ENCODE assay signal across 8 mouse cellular contexts in the genomic region with DNA sequence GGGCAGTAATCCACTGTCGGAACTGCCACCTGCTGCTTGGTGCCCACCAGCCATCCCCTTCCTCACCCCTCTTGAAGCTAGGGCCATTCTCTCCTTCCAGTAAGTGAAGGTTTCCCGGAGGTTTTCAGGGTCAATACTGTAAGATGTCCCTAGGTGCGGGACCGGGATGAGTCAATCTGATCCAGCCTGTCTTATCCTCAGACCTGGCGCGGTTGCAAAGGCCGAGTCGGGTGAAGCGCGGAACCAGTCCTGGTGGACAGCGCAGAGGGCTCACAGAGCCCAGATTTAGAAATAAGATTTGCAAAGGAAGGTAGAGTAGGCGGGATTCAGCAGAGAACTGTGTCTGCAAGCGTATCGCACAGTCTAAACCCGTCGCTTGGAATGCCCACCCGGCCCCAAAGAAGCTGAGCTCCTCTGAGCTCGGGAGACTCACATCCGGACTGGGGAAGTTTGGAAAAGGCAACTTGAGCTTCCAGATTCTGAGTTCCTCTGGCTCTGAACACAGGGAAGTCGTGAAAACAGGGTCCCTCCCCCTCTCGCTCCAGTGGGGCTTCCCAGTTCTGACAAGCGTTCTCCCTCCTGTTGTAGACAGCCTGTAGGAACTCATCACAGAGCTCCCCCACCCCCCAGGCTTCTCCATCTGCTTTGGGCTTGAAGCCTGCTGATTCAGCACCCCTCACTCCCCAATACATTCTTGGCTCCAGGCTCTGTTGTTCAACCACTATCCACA. TPM values are rescaled to one million over a fixed set of nuclear protein-coding genes. Genes with fewer than 3 reads are reported as not detected.
A peak's percentile ranks its signal among the peaks of the same experiment; 100 is the strongest.
DNase-seq lines count a peak whose midpoint lies in the region; ATAC-seq and TF ChIP-seq lines count a peak whose summit lies in the region.

No protein-coding gene starts in this region.

- H3K4me1 ChIP-seq in lung, postnatal 0 days (ENCODE audit: insufficient read depth, low read depth, low read length) = peaks cover 8% of the 10 kb centered on the region; the same call in 1 of the 2 replicates
- H3K4me1 ChIP-seq in olfactory bulb, adult 2 months (ENCODE audit: control insufficient read depth, insufficient read depth, low read length) = peaks cover 57% of the 10 kb centered on the region

- 2% methylated on average over 21 of the region's 22 CpGs for whole genome bisulfite sequencing in lung, postnatal 0 days
- 4% methylated on average over 22 of the region's 22 CpGs for WGBS in olfactory bulb, adult 2 months

- intact Hi-C loops in heart, postnatal 10 days (cut with DNase I) = no loop called here
- intact Hi-C loops in left cerebral cortex, postnatal 36 days (cut with DNase I) = loop anchor here (1.0 kb wide), 1 partner anchor 24 kb away; no protein-coding TSS in a partner anchor

- peaks cover 54% of the 10 kb centered on the region for H3K27me3 ChIP-seq in lung, postnatal 0 days (replicated peaks; ENCODE audit: insufficient read depth, low read length)

- no peaks in the 10 kb centered on the region for H3K9me3 ChIP-seq in lung, postnatal 0 days (ENCODE audit: low read length)

- H3K27ac ChIP-seq in lung, postnatal 0 days (ENCODE audit: low read length) = no peak overlapping the region
- H3K27ac ChIP-seq in olfactory bulb, adult 2 months (ENCODE audit: insufficient read depth, low read depth, low read length) = peak overlapping the region; percentile 91

- TF ChIP-seq CTCF in lung, postnatal 0 days (IDR thresholded peaks at IDR 0.05) = no peak
- TF ChIP-seq CTCF in olfactory bulb, adult 2 months (IDR thresholded peaks at IDR 0.05; ENCODE audit: insufficient read depth, low read depth, low read length) = no peak

- no peak for TF ChIP-seq POLR2A in olfactory bulb, adult 2 months (IDR thresholded peaks at IDR 0.05; ENCODE audit: insufficient read depth, low read depth, low read length)

- no peak overlapping the region for H3K9ac ChIP-seq in lung, postnatal 0 days (replicated peaks; ENCODE audit: low read depth)

- peak overlapping the region; percentile 83; the same call in 1 of the 2 replicates for H3K4me2 ChIP-seq in lung, postnatal 0 days (replicated peaks; ENCODE audit: low read depth, low read length)

- peak overlapping the region; percentile 45; the same call in 1 of the 2 replicates for H3K4me3 ChIP-seq in lung, postnatal 0 days (ENCODE audit: low read depth, low read length)
- peak overlapping the region; percentile 72 for H3K4me3 ChIP-seq in olfactory bulb, adult 2 months (ENCODE audit: insufficient read depth, low read depth, low read length)

- no peak for TF ChIP-seq EP300 in lung, postnatal 0 days (IDR thresholded peaks at IDR 0.05)

- ATAC-seq in lung, postnatal 0 days = peak; percentile 10; the same call in 1 of the 2 replicates
- ATAC-seq in activated CD4-positive, CD25-positive, alpha-beta regulatory T cell, adult 4 months = no peak

- DNase-seq in lung, postnatal 0 days (ENCODE audit: low spot score) = peak; percentile 28
- no peak for DNase-seq in lung, postnatal 14 days
- DNase-seq in embryo, embryonic 9.5 days (ENCODE audit: extremely low spot score) = peak; percentile 27
- peak; percentile 14 to 32 for DNase-seq in heart, postnatal 10 days
- peak; percentile 65 for DNase-seq in left cerebral cortex, postnatal 36 days (ENCODE audit: low spot score in 2 of 2)
- no peak for DNase-seq in adipocyte (ENCODE audit: low spot score)

- H3K36me3 ChIP-seq in lung, postnatal 0 days (ENCODE audit: insufficient read depth, low read length) = no peaks in the 10 kb centered on the region

RNA-seq across cellular contexts. Expression of a gene that starts 0.6 kb away (rescaled TPM):
- polyA plus RNA-seq in lung, postnatal 0 days (2015; fragmentation: Nextera tagmentation; extraction: Ambion mirVana) = 0.21 and 0.63 TPM in 2 replicates
- total RNA-seq in heart, postnatal 10 days (2021) = 1 to 10 TPM in 1 of 2 experiments, under 1 TPM in 1; 0.57 to 1.3 TPM
- 100 to 1,000 TPM; 173 to 180 TPM for total RNA-seq in left cerebral cortex, postnatal 36 days (2021)
- polyA plus RNA-seq in olfactory bulb, adult 2 months (2012; ENCODE audit: insufficient read depth, insufficient read length, low replicate concordance, missing spikeins) = not detected in 2 replicates
- not detected for polyA plus RNA-seq in activated CD4-positive, CD25-positive, alpha-beta regulatory T cell, adult 4 months (2017; shearing (Covaris generic))

RNA-seq across cellular contexts. Expression of a gene that starts 26.5 kb away (rescaled TPM):
- 96.9 and 102 TPM in 2 replicates for polyA plus RNA-seq in lung, postnatal 0 days (2015; fragmentation: Nextera tagmentation; extraction: Ambion mirVana)
- 10 to 100 TPM; 73.3 to 75.3 TPM for total RNA-seq in heart, postnatal 10 days (2021)
- 10 to 100 TPM; 80.9 to 91.9 TPM for total RNA-seq in left cerebral cortex, postnatal 36 days (2021)
- not detected in 2 replicates for polyA plus RNA-seq in olfactory bulb, adult 2 months (2012; ENCODE audit: insufficient read depth, insufficient read length, low replicate concordance, missing spikeins)
- polyA plus RNA-seq in activated CD4-positive, CD25-positive, alpha-beta regulatory T cell, adult 4 months (2017; shearing (Covaris generic)) = 10 to 100 TPM; 54.8 to 55.6 TPM

Comparison
In these comparisons a context has a peak if more than half of its experiments do, and no peak if none do; other contexts are left out.
1. DNase-seq: peak in lung, postnatal 0 days (single experiment), embryo, embryonic 9.5 days (single experiment), heart, postnatal 10 days (2 of 2) and left cerebral cortex, postnatal 36 days (2 of 2); none in lung, postnatal 14 days (single experiment) and adipocyte (single experiment).